Mouse (Mus musculus) CH12.LX (cell line): Measurements from ENCODE around the gene Slc4a11. TPM values are rescaled to one million over a fixed set of nuclear protein-coding genes. Genes with fewer than 3 reads are reported as not detected.

Source experiments
- DNase-seq: peaks from one replicate; pipeline ENCODE4 v3.0.0-alpha.2; 2013; ENCODE audit errors: extremely low read depth
- H3K27ac ChIP-seq: 2 replicates; pipeline ENCODE4 v1.5.1; 2012; ENCODE audit warnings: low read depth, mild to moderate bottlenecking, control low read depth, moderate library complexity; ENCODE audit not compliant: insufficient read depth
- H3K27me3 ChIP-seq: replicated peaks from 2 replicates; pipeline ENCODE3; 2012; ENCODE audit warnings: inconsistent platforms
- H3K36me3 ChIP-seq, 2 experiments: replicated peaks in 1 of 2; 2 replicates each; pipeline versions ENCODE3 to v1.6.1; 2012; ENCODE audit warnings: inconsistent platforms in 1 of 2, low read length in 1 of 2, mild to moderate bottlenecking in 1 of 2, mixed read lengths in 1 of 2, moderate library complexity in 1 of 2; ENCODE audit not compliant: control insufficient read depth in 1 of 2, insufficient read depth in 1 of 2
- H3K4me1 ChIP-seq, 2 experiments: 2 replicates each; pipeline ENCODE4 v1.6.1; 2012; ENCODE audit warnings: inconsistent platforms in 1 of 2, moderate library complexity in 1 of 2; ENCODE audit not compliant: insufficient read depth in 2 of 2, control insufficient read depth in 1 of 2
- H3K4me2 ChIP-seq: 2 replicates; pipeline ENCODE4 v1.6.1; 2012; ENCODE audit warnings: low read depth, mild to moderate bottlenecking, control low read depth; ENCODE audit not compliant: poor library complexity, insufficient read depth, severe bottlenecking
- H3K4me3 ChIP-seq, 3 experiments: fragments of 150-350 bp in 1 of 3; sonication (generic) in 1 of 3; replicated peaks in 1 of 3; 2 replicates each; pipeline versions ENCODE3 to v1.5.1; 2011 to 2012; ENCODE audit warnings: low read depth in 2 of 3, low read length in 2 of 3, mild to moderate bottlenecking in 2 of 3, moderate library complexity in 2 of 3, control low read depth in 1 of 3, improper control_type of control experiment in 1 of 3, inconsistent platforms in 1 of 3, mixed read lengths in 1 of 3; ENCODE audit not compliant: poor library complexity in 1 of 3
- H3K79me2 ChIP-seq: replicated peaks from 2 replicates; pipeline ENCODE4 v1.6.1; 2012; ENCODE audit warnings: mild to moderate bottlenecking, moderate library complexity; ENCODE audit not compliant: control insufficient read depth, poor library complexity, insufficient read depth, severe bottlenecking; ENCODE audit errors: extremely low read depth
- H3K9ac ChIP-seq: 2 replicates; pipeline ENCODE4 v1.6.1; 2012; ENCODE audit warnings: low read depth, mild to moderate bottlenecking, control low read depth, moderate library complexity; ENCODE audit not compliant: insufficient read depth
- H3K9me3 ChIP-seq: replicated peaks from 2 replicates; pipeline ENCODE3; 2012; ENCODE audit warnings: low read length, inconsistent platforms, mixed read lengths
- HCFC1 ChIP-seq: IDR thresholded peaks from 2 replicates; pipeline ENCODE4 v1.6.1; 2012; ENCODE audit warnings: low read depth, mild to moderate bottlenecking, inconsistent platforms, low read length, improper control_type of control experiment
- IRF4 ChIP-seq: IDR thresholded peaks from 2 replicates; pipeline ENCODE4 v1.6.1; 2014; ENCODE audit warnings: low read depth, mild to moderate bottlenecking, inconsistent platforms, low read length, improper control_type of control experiment
- JUND ChIP-seq: conservative IDR thresholded peaks from 2 replicates; pipeline ENCODE4 v1.6.1; 2011; ENCODE audit warnings: low read depth, low read length, improper control_type of control experiment
- MAFK ChIP-seq: IDR thresholded peaks from 2 replicates; pipeline ENCODE4 v1.6.1; 2011; ENCODE audit warnings: low read length, improper control_type of control experiment; ENCODE audit not compliant: insufficient replicate concordance
- MAZ ChIP-seq: IDR thresholded peaks from 2 replicates; pipeline ENCODE4 v1.6.1; 2012; ENCODE audit warnings: low read depth, mild to moderate bottlenecking, inconsistent platforms, low read length, improper control_type of control experiment, moderate library complexity
- MEF2A ChIP-seq: IDR thresholded peaks from 2 replicates; pipeline ENCODE4 v1.6.1; 2014; ENCODE audit warnings: low read depth, mild to moderate bottlenecking, inconsistent platforms, low read length, improper control_type of control experiment, borderline replicate concordance
- MXI1 ChIP-seq: IDR thresholded peaks from 2 replicates; pipeline ENCODE4 v1.6.1; 2011; ENCODE audit warnings: mild to moderate bottlenecking, low read depth, low read length, improper control_type of control experiment
- NELFE ChIP-seq: IDR thresholded peaks from 2 replicates; pipeline ENCODE4 v1.6.1; 2011; ENCODE audit warnings: low read depth, low read length, improper control_type of control experiment
- NRF1 ChIP-seq: IDR thresholded peaks from 2 replicates; pipeline ENCODE4 v1.6.1; 2014; ENCODE audit warnings: low read depth, mild to moderate bottlenecking, inconsistent platforms, low read length, improper control_type of control experiment, moderate library complexity
- POLR2AphosphoS2 ChIP-seq: IDR thresholded peaks from 2 replicates; pipeline ENCODE4 v1.6.1; 2011; ENCODE audit warnings: low read depth, low read length, improper control_type of control experiment
- RCOR1 ChIP-seq: conservative IDR thresholded peaks from 2 replicates; pipeline ENCODE4 v1.6.1; 2012; ENCODE audit warnings: low read depth, mild to moderate bottlenecking, inconsistent platforms, low read length, improper control_type of control experiment
- TBP ChIP-seq: conservative IDR thresholded peaks from 2 replicates; pipeline ENCODE4 v1.6.1; 2011; ENCODE audit warnings: low read depth, low read length, improper control_type of control experiment
- TCF12 ChIP-seq: IDR thresholded peaks from 2 replicates; pipeline ENCODE4 v1.6.1; 2014; ENCODE audit warnings: low read depth, mild to moderate bottlenecking, inconsistent platforms, low read length, improper control_type of control experiment
- UBTF ChIP-seq: IDR thresholded peaks from 2 replicates; pipeline ENCODE4 v1.6.1; 2012; ENCODE audit warnings: low read depth, mild to moderate bottlenecking, inconsistent platforms, low read length, improper control_type of control experiment, moderate library complexity
- ZKSCAN1 ChIP-seq: IDR thresholded peaks from 2 replicates; pipeline ENCODE4 v1.6.1; 2012; ENCODE audit warnings: low read depth, inconsistent platforms, low read length, improper control_type of control experiment, borderline replicate concordance
- dilution Hi-C: fragments of 300-500 bp; cut with MboI; formaldehyde crosslinking; loops from 2 replicates; pipeline ENCODE4 v1.14.3; 2020; ENCODE audit warnings: low sequenced_read_pairs; ENCODE audit not compliant: extremely low pct_unique_long_range_greater_than_20kb, extremely low pct_ligation_motif_present
- in situ Hi-C: fragments of 300-500 bp; cut with MboI; formaldehyde crosslinking; loops from 3 replicates; pipeline ENCODE4 v1.14.3; 2019; ENCODE audit warnings: low sequenced_read_pairs, low pct_ligation_motif_present, low pct_unique_long_range_greater_than_20kb, mixed read lengths
- polyA plus RNA-seq: library from polyadenylated mRNA; unstranded; fragments of >175 nt; gene quantifications from 2 replicates; pipeline ENCODE4 v1.2.1, GENCODE M21; 2012; ENCODE audit warnings: low read depth; ENCODE audit not compliant: insufficient read length
- total RNA-seq, 2 experiments: library from RNA; depleted of rRNA; stranded (reverse); fragments of 300-350 nt in 1 of 2; fragments of >200 nt in 1 of 2; gene quantifications; 2 replicates each; pipeline ENCODE4 v1.2.3; 2012 to 2014

Gene Slc4a11
- total and polyA plus RNA-seq, 3 experiments = 0.21 to 0.30 (median 0.27) TPM

GRCm38 (mm10) chr2:130727752-130728151, 30.4 kb upstream of the Slc4a11 start:
- Histone ChIP-seq H3K4me2 (no peak overlapping the region), H3K36me3 (peaks cover 3 to 36% of the 10 kb centered on the region in 2 experiments), H3K27ac (no peak overlapping the region), H3K9me3 (peaks cover 3% of the 10 kb centered on the region), H3K27me3 (no peaks in the 10 kb centered on the region), H3K9ac (no peak overlapping the region), H3K4me3 (no peak overlapping the region), H3K4me1 (no peaks in the 10 kb centered on the region), H3K79me2 (no peaks in the 10 kb centered on the region)
- TF ChIP-seq ZKSCAN1 = peak; percentile 7; the same call in 1 of the 2 replicates
- no peak for TF ChIP-seq TCF12
- in situ Hi-C loops = no loop called here
- dilution Hi-C loops = no loop called here
- DNase-seq = no peak

GRCm38 (mm10) chr2:130724369-130724768, 27.1 kb upstream of the Slc4a11 start:
- Histone ChIP-seq H3K9me3 (peaks cover under 1% of the 10 kb centered on the region), H3K9ac (no peak overlapping the region), H3K4me1 (no peaks in the 10 kb centered on the region), H3K4me3 (no peak overlapping the region), H3K4me2 (no peak overlapping the region), H3K27me3 (no peaks in the 10 kb centered on the region), H3K79me2 (no peaks in the 10 kb centered on the region), H3K27ac (no peak overlapping the region), H3K36me3 (peaks cover 0 to 25% of the 10 kb centered on the region in 2 experiments)
- dilution Hi-C loops (no loop called here), in situ Hi-C loops (no loop called here)
- no peak for DNase-seq
- TF ChIP-seq JUND = no peak
- no peak for TF ChIP-seq POLR2AphosphoS2
- no peak for TF ChIP-seq TBP
- no peak for TF ChIP-seq NELFE
- no peak for TF ChIP-seq HCFC1
- TF ChIP-seq ZKSCAN1 = no peak
- TF ChIP-seq IRF4 = no peak
- TF ChIP-seq MAZ = no peak
- no peak for TF ChIP-seq MXI1
- no peak for TF ChIP-seq MEF2A
- TF ChIP-seq TCF12 = no peak
- no peak for TF ChIP-seq NRF1
- no peak for TF ChIP-seq RCOR1
- no peak for TF ChIP-seq MAFK

- in situ Hi-C loops = no loop called here
- no peak for DNase-seq
- H3K9ac ChIP-seq = no peak overlapping the region
Measured at GRCm38 (mm10) chr2:130717951-130718350, 20.6 kb upstream of the Slc4a11 start.

More at GRCm38 (mm10) chr2:130717951-130718350, 20.6 kb upstream of the Slc4a11 start:
- H3K9me3 ChIP-seq = no peaks in the 10 kb centered on the region
- no peaks in the 10 kb centered on the region for H3K27me3 ChIP-seq
- H3K79me2 ChIP-seq = no peaks in the 10 kb centered on the region
- TF ChIP-seq UBTF = no peak
- no peak overlapping the region for H3K4me3 ChIP-seq
- no peak overlapping the region for H3K4me2 ChIP-seq
- H3K36me3 ChIP-seq = peaks cover 0 to 10% of the 10 kb centered on the region in 2 experiments
- dilution Hi-C loops = no loop called here
- no peaks in the 10 kb centered on the region for H3K4me1 ChIP-seq
- H3K27ac ChIP-seq = no peak overlapping the region
